Mouse (Mus musculus): ENCODE results near the gene Ret.

DNA sequence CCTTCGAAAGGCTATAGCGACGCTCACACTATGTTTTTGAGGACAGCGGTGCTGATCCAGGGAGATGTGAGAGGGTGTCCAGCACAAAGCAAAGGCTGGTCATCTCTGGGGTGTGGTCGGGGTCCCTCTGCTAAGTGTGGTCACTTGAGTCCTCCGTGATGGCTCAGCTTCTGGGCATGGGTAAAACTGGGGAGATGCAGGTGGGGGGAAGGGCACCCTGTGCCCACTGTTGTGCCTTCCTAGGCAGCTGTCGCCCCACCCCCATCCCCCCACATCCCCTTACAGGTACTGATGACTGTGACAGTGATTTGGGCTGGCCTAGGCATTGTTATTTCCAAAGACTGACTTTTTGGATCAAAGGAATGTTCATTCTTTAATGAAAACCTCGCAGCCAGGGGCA, 10.8 kb upstream of the Ret start:
- TF ChIP-seq POLR2A (IDR thresholded peaks at IDR 0.05; ENCODE audit: low read depth, low read length), result no peak
- TF ChIP-seq CTCF (conservative IDR thresholded peaks at IDR 0.05; ENCODE audit: insufficient read depth, insufficient read length, low read depth, low read length), result no peak

Data from kidney, adult 2 months (tissue).